Comparison of ENCODE assay signal across 34 mouse cellular contexts in genomic region chr10:77379199-77379598, GRCm38 (mm10).
"Had no signal": no experiment of that assay in that cellular context is flagged by ENCODE, and none has a peak within 500 bp of the region (broad histone marks: within the 10 kb centered on the region; RNA-seq: fewer than 3 reads in every experiment).

No protein-coding gene starts in this region.

- H3K9me3 ChIP-seq: heart, embryonic 10.5 days; heart, embryonic 12.5 days; heart, embryonic 13.5 days; heart, embryonic 15.5 days; hindbrain, embryonic 10.5 days; hindbrain, embryonic 12.5 days; hindbrain, embryonic 13.5 days; hindbrain, embryonic 15.5 days; intestine, embryonic 15.5 days; kidney, embryonic 15.5 days had no signal

- H3K27me3 ChIP-seq: heart, embryonic 12.5 days; heart, embryonic 13.5 days; heart, embryonic 15.5 days; hindbrain, embryonic 12.5 days; hindbrain, embryonic 13.5 days; hindbrain, embryonic 15.5 days; intestine, embryonic 15.5 days; kidney, embryonic 15.5 days had no signal

- H3K4me1 ChIP-seq: hindbrain, embryonic 12.5 days; hindbrain, embryonic 13.5 days; intestine, embryonic 15.5 days had no signal

- H3K36me3 ChIP-seq: heart, embryonic 10.5 days; heart, embryonic 12.5 days; heart, embryonic 15.5 days; hindbrain, embryonic 10.5 days; hindbrain, embryonic 12.5 days; hindbrain, embryonic 13.5 days; hindbrain, embryonic 15.5 days; intestine, embryonic 15.5 days; kidney, embryonic 15.5 days had no signal

- ATAC-seq: hindbrain, embryonic 16.5 days; hindbrain, postnatal 0 days; inflammation-experienced regulatory T-cells, adult 6 months; intestine, embryonic 15.5 days; intestine, embryonic 16.5 days; intestine, postnatal 0 days had no signal

- H3K4me2 ChIP-seq: heart, embryonic 11.5 days; heart, embryonic 12.5 days; heart, embryonic 13.5 days; heart, embryonic 15.5 days; hindbrain, embryonic 12.5 days; hindbrain, embryonic 13.5 days; hindbrain, embryonic 15.5 days; intestine, embryonic 15.5 days; kidney, embryonic 15.5 days had no signal

- DNase-seq: heart, postnatal 14 days; heart, postnatal 36 days; heart, postnatal 4 days; kidney, adult 11 months; kidney, adult 18-20 months; kidney, adult 2 months; kidney, adult 8-10 months; kidney, adult 9 months; kidney, postnatal 10 days; kidney, postnatal 14 days; kidney, postnatal 25 days; kidney, postnatal 36 days; kidney, postnatal 4 days; layer of hippocampus, adult 9-11 months; layer of hippocampus, postnatal 36 days had no signal

- H3K27ac ChIP-seq: heart, embryonic 13.5 days; heart, embryonic 15.5 days; hindbrain, embryonic 12.5 days; hindbrain, embryonic 13.5 days; hindbrain, embryonic 15.5 days; hindbrain, postnatal 0 days; intestine, embryonic 15.5 days; kidney, embryonic 15.5 days; kidney, postnatal 0 days; layer of hippocampus, adult 2 months; left cerebral cortex, adult 2 months had no signal

- H3K4me3 ChIP-seq: heart, embryonic 10.5 days; heart, embryonic 12.5 days; heart, embryonic 13.5 days; heart, embryonic 15.5 days; hindbrain, embryonic 10.5 days; hindbrain, embryonic 12.5 days; hindbrain, embryonic 13.5 days; hindbrain, embryonic 15.5 days; intestine, embryonic 15.5 days; kidney, embryonic 15.5 days; layer of hippocampus, adult 2 months; left cerebral cortex, adult 2 months had no signal

- H3K9ac ChIP-seq: heart, embryonic 12.5 days; heart, embryonic 13.5 days; heart, embryonic 15.5 days; hindbrain, embryonic 12.5 days; hindbrain, embryonic 13.5 days; hindbrain, embryonic 15.5 days; intestine, embryonic 15.5 days; kidney, embryonic 15.5 days had no signal
